Mouse (Mus musculus): ENCODE measurements around the gene Cul1. TPM values are rescaled to one million over a fixed set of nuclear protein-coding genes. Genes with fewer than 3 reads are reported as not detected.

The Cul1 gene
- polyA plus RNA-seq, 1 experiment from 2014 or later = 234 TPM

GRCm38 (mm10) chr6:47522431-47522830, 69.2 kb downstream of the Cul1 start:
- peaks cover 14% of the 10 kb centered on the region; the same call in 1 of the 2 replicates for H3K36me3 ChIP-seq (ENCODE audit: control insufficient read depth, insufficient read depth, low read length)
- no peak overlapping the region for H3K4me2 ChIP-seq (ENCODE audit: low read depth, low read length, severe bottlenecking)
- ATAC-seq (replicated peaks; ENCODE audit: low FRiP score) (no peak), DNase-seq (ENCODE audit: low spot score) (no peak)
- no peak overlapping the region for H3K27ac ChIP-seq (ENCODE audit: low read depth, low read length)
- no peak overlapping the region for H3K9ac ChIP-seq (ENCODE audit: low read length)
- H3K9me3 ChIP-seq (ENCODE audit: control insufficient read depth, low read length) = no peaks in the 10 kb centered on the region
- no peak overlapping the region for H3K4me3 ChIP-seq (ENCODE audit: low read depth, low read length)
- 94% methylated on average over 3 of the region's 3 CpGs for WGBS
- H3K4me1 ChIP-seq (replicated peaks; ENCODE audit: control insufficient read depth, insufficient read depth, low read length) = no peaks in the 10 kb centered on the region
- no peaks in the 10 kb centered on the region for H3K27me3 ChIP-seq (ENCODE audit: control insufficient read depth, insufficient read depth, low read length)

GRCm38 (mm10) chr6:47525041-47525440, 71.8 kb downstream of the Cul1 start:
- ATAC-seq (replicated peaks; ENCODE audit: low FRiP score) (no peak), DNase-seq (ENCODE audit: low spot score) (no peak)
- WGBS = 89% methylated on average over 2 of the region's 2 CpGs
- Histone ChIP-seq H3K9ac (ENCODE audit: low read length) (no peak overlapping the region), H3K9me3 (ENCODE audit: control insufficient read depth, low read length) (no peaks in the 10 kb centered on the region), H3K27me3 (ENCODE audit: control insufficient read depth, insufficient read depth, low read length) (no peaks in the 10 kb centered on the region), H3K36me3 (ENCODE audit: control insufficient read depth, insufficient read depth, low read length) (peaks cover 18% of the 10 kb centered on the region; the same call in 1 of the 2 replicates), H3K4me2 (ENCODE audit: low read depth, low read length, severe bottlenecking) (no peak overlapping the region), H3K4me1 (replicated peaks; ENCODE audit: control insufficient read depth, insufficient read depth, low read length) (no peaks in the 10 kb centered on the region), H3K27ac (ENCODE audit: low read depth, low read length) (no peak overlapping the region), H3K4me3 (ENCODE audit: low read depth, low read length) (no peak overlapping the region)

DNA sequence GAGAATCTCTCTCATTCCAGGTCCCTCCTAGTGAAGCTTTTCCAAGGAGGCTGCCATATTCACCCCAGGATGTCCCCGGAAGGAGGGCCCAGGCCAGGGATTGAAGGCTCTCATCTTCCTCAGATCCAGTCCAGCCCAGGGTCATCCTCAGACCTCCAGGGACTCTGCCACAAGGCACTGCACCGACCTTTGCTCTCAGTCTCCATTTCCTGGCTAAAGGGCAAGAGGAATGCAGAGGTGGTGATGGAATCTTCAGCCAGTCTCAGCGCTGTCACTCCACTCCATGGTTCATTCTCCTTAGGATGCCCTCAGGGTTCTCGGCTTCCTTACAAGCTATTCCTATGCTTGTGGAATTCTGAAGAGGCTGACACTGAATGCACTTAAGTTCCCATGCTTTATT, 73.2 kb downstream of the Cul1 start:
- WGBS = 86% methylated on average over 4 of the region's 4 CpGs
- H3K27me3 ChIP-seq (ENCODE audit: control insufficient read depth, insufficient read depth, low read length) = no peaks in the 10 kb centered on the region
- DNase-seq (ENCODE audit: low spot score) = no peak
- H3K9me3 ChIP-seq (ENCODE audit: control insufficient read depth, low read length) = no peaks in the 10 kb centered on the region
- no peak overlapping the region for H3K4me3 ChIP-seq (ENCODE audit: low read depth, low read length)
- peaks cover 22% of the 10 kb centered on the region; the same call in 1 of the 2 replicates for H3K36me3 ChIP-seq (ENCODE audit: control insufficient read depth, insufficient read depth, low read length)
- no peak overlapping the region for H3K27ac ChIP-seq (ENCODE audit: low read depth, low read length)
- no peak overlapping the region for H3K9ac ChIP-seq (ENCODE audit: low read length)
- no peak overlapping the region for H3K4me2 ChIP-seq (ENCODE audit: low read depth, low read length, severe bottlenecking)
- H3K4me1 ChIP-seq (replicated peaks; ENCODE audit: control insufficient read depth, insufficient read depth, low read length) = no peaks in the 10 kb centered on the region
- peak; percentile 2; the same call in 1 of the 2 replicates for ATAC-seq (replicated peaks; ENCODE audit: low FRiP score)

- no peak overlapping the region for H3K9ac ChIP-seq (ENCODE audit: low read length)
- H3K4me1 ChIP-seq (replicated peaks; ENCODE audit: control insufficient read depth, insufficient read depth, low read length) = no peaks in the 10 kb centered on the region
- ATAC-seq (replicated peaks; ENCODE audit: low FRiP score) = no peak
- WGBS = 79% methylated on average over 2 of the region's 2 CpGs
- peaks cover 26% of the 10 kb centered on the region; the same call in 1 of the 2 replicates for H3K36me3 ChIP-seq (ENCODE audit: control insufficient read depth, insufficient read depth, low read length)
- no peak overlapping the region for H3K4me2 ChIP-seq (ENCODE audit: low read depth, low read length, severe bottlenecking)
- no peaks in the 10 kb centered on the region for H3K9me3 ChIP-seq (ENCODE audit: control insufficient read depth, low read length)
- no peak overlapping the region for H3K27ac ChIP-seq (ENCODE audit: low read depth, low read length)
- H3K27me3 ChIP-seq (ENCODE audit: control insufficient read depth, insufficient read depth, low read length) = no peaks in the 10 kb centered on the region
- no peak for DNase-seq (ENCODE audit: low spot score)
- no peak overlapping the region for H3K4me3 ChIP-seq (ENCODE audit: low read depth, low read length)
Measured at GRCm38 (mm10) chr6:47527129-47527528, 73.9 kb downstream of the Cul1 start.

- Histone ChIP-seq H3K4me1 (replicated peaks; ENCODE audit: control insufficient read depth, insufficient read depth, low read length) (no peaks in the 10 kb centered on the region), H3K27me3 (ENCODE audit: control insufficient read depth, insufficient read depth, low read length) (no peaks in the 10 kb centered on the region), H3K27ac (ENCODE audit: low read depth, low read length) (no peak overlapping the region), H3K9ac (ENCODE audit: low read length) (no peak overlapping the region), H3K9me3 (ENCODE audit: control insufficient read depth, low read length) (no peaks in the 10 kb centered on the region), H3K4me3 (ENCODE audit: low read depth, low read length) (no peak overlapping the region), H3K4me2 (ENCODE audit: low read depth, low read length, severe bottlenecking) (no peak overlapping the region), H3K36me3 (ENCODE audit: control insufficient read depth, insufficient read depth, low read length) (peaks cover 26% of the 10 kb centered on the region; the same call in 1 of the 2 replicates)
- WGBS = 81% methylated on average over 1 of the region's 1 CpGs
- ATAC-seq (replicated peaks; ENCODE audit: low FRiP score) (no peak), DNase-seq (ENCODE audit: low spot score) (no peak)
Measured at GRCm38 (mm10) chr6:47527655-47528054, 74.5 kb downstream of the Cul1 start.

DNA sequence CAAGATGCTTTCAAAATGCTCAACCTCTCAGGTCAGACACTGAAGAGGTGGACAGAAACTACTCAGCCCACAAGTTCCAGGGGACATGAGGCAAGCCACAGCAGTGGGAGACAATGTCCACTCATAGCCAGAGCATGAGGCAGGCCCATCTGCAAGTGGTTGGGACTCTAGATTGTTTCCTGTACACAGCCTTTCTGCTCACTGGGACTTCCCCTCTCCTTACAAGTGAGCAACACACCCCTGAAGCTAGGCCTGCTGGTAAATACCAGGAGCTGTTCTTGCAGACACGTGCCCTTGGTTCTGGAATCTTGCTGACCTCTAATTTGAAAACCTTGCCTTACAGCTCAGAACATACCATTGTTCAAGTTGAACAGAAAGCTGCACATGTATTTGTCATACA, 79.3 kb downstream of the Cul1 start:
- Histone ChIP-seq H3K27ac (ENCODE audit: low read depth, low read length) (no peak overlapping the region), H3K9me3 (ENCODE audit: control insufficient read depth, low read length) (no peaks in the 10 kb centered on the region), H3K9ac (ENCODE audit: low read length) (no peak overlapping the region), H3K4me3 (ENCODE audit: low read depth, low read length) (no peak overlapping the region), H3K27me3 (ENCODE audit: control insufficient read depth, insufficient read depth, low read length) (no peaks in the 10 kb centered on the region), H3K4me1 (replicated peaks; ENCODE audit: control insufficient read depth, insufficient read depth, low read length) (no peaks in the 10 kb centered on the region), H3K4me2 (ENCODE audit: low read depth, low read length, severe bottlenecking) (no peak overlapping the region), H3K36me3 (ENCODE audit: control insufficient read depth, insufficient read depth, low read length) (peaks cover 13% of the 10 kb centered on the region; the same call in 1 of the 2 replicates)
- WGBS = 86% methylated on average over 1 of the region's 1 CpGs
- ATAC-seq (replicated peaks; ENCODE audit: low FRiP score) (no peak), DNase-seq (ENCODE audit: low spot score) (no peak)

GRCm38 (mm10) chr6:47535333-47535732, 82.1 kb downstream of the Cul1 start:
- no peak overlapping the region for H3K9ac ChIP-seq (ENCODE audit: low read length)
- H3K27ac ChIP-seq (ENCODE audit: low read depth, low read length) = no peak overlapping the region
- no peaks in the 10 kb centered on the region for H3K9me3 ChIP-seq (ENCODE audit: control insufficient read depth, low read length)
- DNase-seq (ENCODE audit: low spot score) = no peak
- H3K27me3 ChIP-seq (ENCODE audit: control insufficient read depth, insufficient read depth, low read length) = no peaks in the 10 kb centered on the region
- 90% methylated on average over 5 of the region's 5 CpGs for WGBS
- H3K4me2 ChIP-seq (ENCODE audit: low read depth, low read length, severe bottlenecking) = no peak overlapping the region
- H3K4me3 ChIP-seq (ENCODE audit: low read depth, low read length) = no peak overlapping the region
- no peaks in the 10 kb centered on the region for H3K4me1 ChIP-seq (replicated peaks; ENCODE audit: control insufficient read depth, insufficient read depth, low read length)
- peaks cover 11% of the 10 kb centered on the region; the same call in 1 of the 2 replicates for H3K36me3 ChIP-seq (ENCODE audit: control insufficient read depth, insufficient read depth, low read length)
- ATAC-seq (replicated peaks; ENCODE audit: low FRiP score) = no peak

- no peak overlapping the region for H3K4me3 ChIP-seq (ENCODE audit: low read depth, low read length)
- H3K27me3 ChIP-seq (ENCODE audit: control insufficient read depth, insufficient read depth, low read length) = no peaks in the 10 kb centered on the region
- H3K4me2 ChIP-seq (ENCODE audit: low read depth, low read length, severe bottlenecking) = no peak overlapping the region
- no peaks in the 10 kb centered on the region for H3K4me1 ChIP-seq (replicated peaks; ENCODE audit: control insufficient read depth, insufficient read depth, low read length)
- H3K9me3 ChIP-seq (ENCODE audit: control insufficient read depth, low read length) = no peaks in the 10 kb centered on the region
- DNase-seq (ENCODE audit: low spot score) (no peak), ATAC-seq (replicated peaks; ENCODE audit: low FRiP score) (no peak)
- no peak overlapping the region for H3K27ac ChIP-seq (ENCODE audit: low read depth, low read length)
- 93% methylated on average over 4 of the region's 4 CpGs for WGBS
- peaks cover 7% of the 10 kb centered on the region for H3K36me3 ChIP-seq (ENCODE audit: control insufficient read depth, insufficient read depth, low read length)
- no peak overlapping the region for H3K9ac ChIP-seq (ENCODE audit: low read length)
Measured at GRCm38 (mm10) chr6:47552280-47552679, 99.1 kb downstream of the Cul1 start.

DNA sequence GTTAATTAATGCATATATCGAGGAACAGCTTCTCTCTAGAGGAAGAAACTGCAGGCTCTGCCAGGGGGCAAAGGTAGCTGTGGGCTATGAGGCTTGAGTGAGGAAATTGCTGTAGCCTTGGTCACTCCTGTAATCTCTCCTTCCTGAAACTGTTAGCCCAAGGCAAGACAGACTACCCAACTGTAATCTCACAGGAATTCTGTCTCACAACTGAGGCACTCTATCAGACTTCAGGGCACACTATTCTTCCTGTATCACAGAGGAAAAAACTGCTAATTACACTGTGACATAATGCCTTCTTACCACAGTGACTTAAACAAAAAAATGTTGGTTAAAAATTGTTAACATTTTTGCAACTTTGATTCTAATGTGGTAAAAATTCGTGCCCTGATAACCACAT, 106.1 kb downstream of the Cul1 start:
- 91% methylated on average over 2 of the region's 2 CpGs for WGBS
- H3K4me3 ChIP-seq (ENCODE audit: low read depth, low read length) = no peak overlapping the region
- H3K4me1 ChIP-seq (replicated peaks; ENCODE audit: control insufficient read depth, insufficient read depth, low read length) = no peaks in the 10 kb centered on the region
- DNase-seq (ENCODE audit: low spot score) = no peak
- H3K9ac ChIP-seq (ENCODE audit: low read length) = no peak overlapping the region
- no peaks in the 10 kb centered on the region for H3K27me3 ChIP-seq (ENCODE audit: control insufficient read depth, insufficient read depth, low read length)
- H3K9me3 ChIP-seq (ENCODE audit: control insufficient read depth, low read length) = no peaks in the 10 kb centered on the region
- H3K4me2 ChIP-seq (ENCODE audit: low read depth, low read length, severe bottlenecking) = no peak overlapping the region
- peaks cover 4% of the 10 kb centered on the region; the same call in 1 of the 2 replicates for H3K36me3 ChIP-seq (ENCODE audit: control insufficient read depth, insufficient read depth, low read length)
- no peak for ATAC-seq (replicated peaks; ENCODE audit: low FRiP score)
- no peak overlapping the region for H3K27ac ChIP-seq (ENCODE audit: low read depth, low read length)

Data from forebrain, embryonic 11.5 days (tissue).